Mouse (Mus musculus) lung, embryonic 14.5 days (tissue): ENCODE results near the gene Pdcl2. TPM values are rescaled to one million over a fixed set of nuclear protein-coding genes. Genes with fewer than 3 reads are reported as not detected.

ENCODE experiments used
- ATAC-seq: fragments of 200-750 bp; cut with Nextera tagmentation; 2 replicates; pipeline ENCODE4 v1.8.0; 2017; ENCODE audit warnings: mild to moderate bottlenecking, moderate TSS enrichment, moderate library complexity; ENCODE audit not compliant: insufficient read depth
- DNase-seq: peaks from one replicate; pipeline ENCODE4 v3.0.0-alpha.2; 2015
- H3K27ac ChIP-seq: fragments of 300-500 bp; sonication (generic); 2 replicates; pipeline ENCODE4 v1.5.1; 2014; ENCODE audit warnings: low read depth, mild to moderate bottlenecking, moderate library complexity
- H3K27me3 ChIP-seq: fragments of 300-500 bp; sonication (generic); 2 replicates; pipeline ENCODE4 v1.6.1; 2014; ENCODE audit warnings: low read length, control low read depth; ENCODE audit not compliant: insufficient read depth
- H3K36me3 ChIP-seq: fragments of 300-500 bp; sonication (generic); 2 replicates; pipeline ENCODE4 v1.6.1; 2014; ENCODE audit warnings: control low read depth; ENCODE audit not compliant: insufficient read depth
- H3K4me1 ChIP-seq: fragments of 300-500 bp; sonication (generic); 2 replicates; pipeline ENCODE4 v1.6.1; 2014; ENCODE audit warnings: antibody characterized with exemption, control low read depth; ENCODE audit not compliant: insufficient read depth
- H3K4me2 ChIP-seq: fragments of 300-500 bp; sonication (generic); 2 replicates; pipeline ENCODE4 v1.6.1; 2014; ENCODE audit warnings: mild to moderate bottlenecking
- H3K4me3 ChIP-seq: fragments of 300-500 bp; sonication (generic); 2 replicates; pipeline ENCODE4 v1.5.1; 2014; ENCODE audit warnings: low read depth, low read length
- H3K9ac ChIP-seq: fragments of 300-500 bp; sonication (generic); 2 replicates; pipeline ENCODE4 v1.6.1; 2014
- H3K9me3 ChIP-seq: fragments of 300-500 bp; sonication (generic); 2 replicates; pipeline ENCODE4 v1.6.1; 2016; ENCODE audit warnings: low read depth, low read length, control low read depth
- CTCF ChIP-seq: IDR thresholded peaks from 2 replicates; pipeline ENCODE4 v1.5.1; 2016; ENCODE audit warnings: antibody characterized with exemption, low read depth
- WGBS: fragments of 180-500 bp; shearing (Covaris S2); extraction: QIAGEN DNeasy Blood & Tissue Kit; methylation state at CpG from one replicate; pipeline ENCODE4 v1.1.7; 2014; 5-methylcytosine and 5-hydroxymethylcytosine counted together
- polyA plus RNA-seq: library from polyadenylated mRNA; unstranded; fragments of >200 nt; fragmentation: Nextera tagmentation; extraction: Ambion mirVana; gene quantifications from 2 replicates; pipeline ENCODE4 v1.2.1, GENCODE M21; 2014

Gene Pdcl2
- polyA plus RNA-seq, 1 experiment from 2014 or later, result not detected

GRCm38 (mm10) chr5:76321249-76322196 is 9.4 kb downstream of the Pdcl2 start:
- Histone ChIP-seq H3K27me3 (no peaks in the 10 kb centered on the region), H3K36me3 (no peaks in the 10 kb centered on the region), H3K4me1 (no peaks in the 10 kb centered on the region), H3K9ac (no peak overlapping the region), H3K9me3 (no peaks in the 10 kb centered on the region), H3K4me2 (no peak overlapping the region), H3K4me3 (no peak overlapping the region), H3K27ac (peak overlapping the region; percentile 24; the same call in 1 of the 2 replicates)
- TF ChIP-seq CTCF, result no peak
- ATAC-seq (peak; percentile 62; the same call in 1 of the 2 replicates), DNase-seq (peak; percentile 53)
- WGBS, result 58% methylated on average over 11 of the region's 11 CpGs

DNA sequence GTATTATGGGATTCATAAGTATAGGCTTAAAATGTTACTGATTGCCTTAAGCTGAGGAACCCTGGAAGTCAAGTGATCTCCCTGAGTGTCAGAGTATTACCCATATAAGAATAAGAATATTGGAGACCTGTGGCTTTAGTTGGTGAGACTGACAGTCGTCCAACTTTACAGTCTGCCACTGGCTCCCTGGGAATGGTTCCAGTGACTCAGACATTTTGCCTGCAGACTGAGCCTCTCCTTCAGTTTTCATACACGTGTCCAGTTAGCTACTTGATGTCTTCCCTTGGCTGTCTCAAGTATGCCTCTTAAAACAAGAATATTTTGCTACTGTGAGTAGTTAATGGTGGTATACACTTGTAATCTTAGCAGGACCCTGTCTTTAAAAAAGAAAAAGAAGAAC is 22.8 kb downstream of the Pdcl2 start:
- no peaks in the 10 kb centered on the region for H3K4me1 ChIP-seq
- H3K4me2 ChIP-seq, result no peak overlapping the region
- H3K9me3 ChIP-seq, result no peaks in the 10 kb centered on the region
- no peak overlapping the region for H3K27ac ChIP-seq
- H3K4me3 ChIP-seq, result no peak overlapping the region
- ATAC-seq (no peak), DNase-seq (no peak)
- H3K27me3 ChIP-seq, result no peaks in the 10 kb centered on the region
- 60% methylated on average over 2 of the region's 2 CpGs for WGBS
- no peak for TF ChIP-seq CTCF
- H3K36me3 ChIP-seq, result no peaks in the 10 kb centered on the region
- H3K9ac ChIP-seq, result no peak overlapping the region

GRCm38 (mm10) chr5:76306261-76306660 is 24.7 kb downstream of the Pdcl2 start:
- DNase-seq (no peak), ATAC-seq (no peak)
- H3K36me3 ChIP-seq, result no peaks in the 10 kb centered on the region
- no peak overlapping the region for H3K4me2 ChIP-seq
- 0 out of 2 replicates have a peak, but pooled peaks cover 2% of the 10 kb centered on the region for H3K4me1 ChIP-seq
- no peaks in the 10 kb centered on the region for H3K27me3 ChIP-seq
- no peak overlapping the region for H3K27ac ChIP-seq
- H3K9ac ChIP-seq, result no peak overlapping the region
- WGBS, result 47% methylated on average over 3 of the region's 3 CpGs
- no peaks in the 10 kb centered on the region for H3K9me3 ChIP-seq
- H3K4me3 ChIP-seq, result no peak overlapping the region
- no peak for TF ChIP-seq CTCF

GRCm38 (mm10) chr5:76305616-76306015 is 25.3 kb downstream of the Pdcl2 start:
- no peaks in the 10 kb centered on the region for H3K9me3 ChIP-seq
- H3K27me3 ChIP-seq, result no peaks in the 10 kb centered on the region
- 0 out of 2 replicates have a peak, but pooled peaks cover 4% of the 10 kb centered on the region for H3K4me1 ChIP-seq
- WGBS, result 5% methylated on average over 8 of the region's 8 CpGs
- DNase-seq (peak; percentile 41), ATAC-seq (no peak)
- no peak overlapping the region for H3K27ac ChIP-seq
- H3K9ac ChIP-seq, result peak overlapping the region; percentile 94; the same call in 1 of the 2 replicates
- peak overlapping the region; percentile 98 for H3K4me3 ChIP-seq
- no peaks in the 10 kb centered on the region for H3K36me3 ChIP-seq
- TF ChIP-seq CTCF, result no peak
- peak overlapping the region; percentile 79 for H3K4me2 ChIP-seq

- no peaks in the 10 kb centered on the region for H3K9me3 ChIP-seq
- peak within 1 kb of the TSS; percentile 79 for H3K4me2 ChIP-seq
- no peaks in the 10 kb centered on the region for H3K27me3 ChIP-seq
- WGBS, result under 1% methylated on average over 95 of the region's 104 CpGs
- H3K36me3 ChIP-seq, result no peaks in the 10 kb centered on the region
- no peak for TF ChIP-seq CTCF
- H3K4me3 ChIP-seq, result peak within 1 kb of the TSS; percentile 98
- H3K4me1 ChIP-seq, result 0 out of 2 replicates have a peak, but pooled peaks cover 4% of the 10 kb centered on the region
- ATAC-seq (peak; percentile 84), DNase-seq (peak; percentile 93)
- peak within 1 kb of the TSS; percentile 94 for H3K9ac ChIP-seq
- peak within 1 kb of the TSS; percentile 98 for H3K27ac ChIP-seq
Measured at GRCm38 (mm10) chr5:76304452-76305341, 26.3 kb downstream of the Pdcl2 start, which contains the start of gene Clock. Gene Clock, minus strand, starts transcription at chr5:76304792.

DNA sequence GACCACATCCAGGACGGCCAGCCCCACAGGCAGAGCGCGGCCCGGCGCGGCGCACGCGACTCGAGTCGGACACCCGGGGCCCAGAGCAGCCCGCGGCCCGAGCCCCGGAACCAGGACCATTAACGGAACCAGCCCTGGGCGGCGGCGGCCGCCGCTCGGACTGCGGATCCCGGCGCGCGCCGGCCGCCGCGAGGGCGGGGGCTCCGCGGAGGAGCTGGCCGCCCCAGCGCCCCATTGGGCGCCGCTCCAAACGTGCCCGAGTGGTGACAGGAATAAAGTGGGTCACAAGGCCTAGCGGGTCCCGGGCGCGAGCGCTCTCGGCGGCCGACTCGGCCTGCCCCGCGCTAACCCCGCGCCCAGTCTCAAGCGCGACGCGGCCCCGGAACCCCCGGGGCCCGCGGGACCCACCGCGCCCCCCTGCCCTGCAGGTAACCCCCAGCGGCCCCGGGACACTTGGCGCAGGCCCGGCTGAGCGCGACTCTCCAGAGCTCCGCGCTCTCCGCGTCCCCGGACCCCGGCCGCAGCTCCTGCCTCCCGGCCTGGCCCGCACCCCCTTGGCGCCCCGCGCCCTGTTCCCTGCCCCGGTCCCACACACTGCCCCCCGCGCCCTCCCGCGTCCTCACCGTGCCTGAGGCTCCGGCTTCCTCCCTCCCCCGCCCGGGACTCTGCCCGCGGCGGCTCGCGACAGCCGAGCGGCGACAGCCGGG is 27.1 kb downstream of the Pdcl2 start:
- DNase-seq, result peak; percentile 92
- peak overlapping the region; percentile 98 for H3K27ac ChIP-seq
- 0 out of 2 replicates have a peak, but pooled peaks cover 4% of the 10 kb centered on the region for H3K4me1 ChIP-seq
- peak overlapping the region; percentile 79 for H3K4me2 ChIP-seq
- no peaks in the 10 kb centered on the region for H3K27me3 ChIP-seq
- no peaks in the 10 kb centered on the region for H3K36me3 ChIP-seq
- peak; percentile 86 for ATAC-seq
- peak overlapping the region; percentile 98 for H3K4me3 ChIP-seq
- no peak for TF ChIP-seq CTCF
- no peaks in the 10 kb centered on the region for H3K9me3 ChIP-seq
- peak overlapping the region; percentile 94 for H3K9ac ChIP-seq
- under 1% methylated on average over 91 of the region's 100 CpGs for WGBS
